Mouse (Mus musculus) hindbrain, postnatal 0 days (tissue): ENCODE results near the gene Gtf2i. TPM values are rescaled to one million over a fixed set of nuclear protein-coding genes. Genes with fewer than 3 reads are reported as not detected.
A peak's percentile ranks its signal among the peaks of the same experiment; 100 is the strongest.

Source experiments
- ATAC-seq: fragments of 200-750 bp; cut with Nextera tagmentation; 2 replicates; pipeline ENCODE4 v1.8.0; 2017; ENCODE audit warnings: mild to moderate bottlenecking, moderate TSS enrichment, moderate library complexity
- DNase-seq: peaks from one replicate; pipeline ENCODE4 v3.0.0-alpha.2; 2015; ENCODE audit warnings: low spot score
- H3K27ac ChIP-seq: fragments of 300-500 bp; sonication (generic); 2 replicates; pipeline ENCODE4 v1.5.1; 2014; ENCODE audit warnings: mild to moderate bottlenecking
- H3K27me3 ChIP-seq: fragments of 300-500 bp; sonication (generic); 2 replicates; pipeline ENCODE4 v1.6.1; 2014; ENCODE audit warnings: low read length, mixed read lengths; ENCODE audit not compliant: insufficient read depth
- H3K36me3 ChIP-seq: fragments of 300-500 bp; sonication (generic); 2 replicates; pipeline ENCODE4 v1.6.1; 2014; ENCODE audit warnings: low read length, mixed read lengths; ENCODE audit not compliant: insufficient read depth
- H3K4me1 ChIP-seq: fragments of 300-500 bp; sonication (generic); 2 replicates; pipeline ENCODE4 v1.6.1; 2014; ENCODE audit warnings: antibody characterized with exemption, low read length, mixed read lengths; ENCODE audit not compliant: insufficient read depth
- H3K4me2 ChIP-seq: fragments of 300-500 bp; sonication (generic); 2 replicates; pipeline ENCODE4 v1.6.1; 2014; ENCODE audit warnings: low read depth, mild to moderate bottlenecking, low read length, moderate library complexity, mixed read lengths
- H3K4me3 ChIP-seq: fragments of 300-500 bp; sonication (generic); 2 replicates; pipeline ENCODE4 v1.5.1; 2014; ENCODE audit warnings: low read length
- H3K9ac ChIP-seq: fragments of 300-500 bp; sonication (generic); replicated peaks from 2 replicates; pipeline ENCODE4 v1.6.1; 2014; ENCODE audit warnings: mild to moderate bottlenecking, low read length, moderate library complexity, mixed read lengths
- H3K9me3 ChIP-seq: fragments of 300-500 bp; sonication (generic); 2 replicates; pipeline ENCODE4 v1.6.1; 2016; ENCODE audit warnings: low read length, mixed read lengths
- CTCF ChIP-seq: IDR thresholded peaks from 2 replicates; pipeline ENCODE4 v1.5.1; 2016; ENCODE audit warnings: antibody characterized with exemption, control low read depth, low read depth
- WGBS: fragments of 180-500 bp; shearing (Covaris S2); extraction: QIAGEN DNeasy Blood & Tissue Kit; methylation state at CpG from one replicate; pipeline ENCODE4 v1.1.7; 2014; 5-methylcytosine and 5-hydroxymethylcytosine counted together
- polyA plus RNA-seq: library from polyadenylated mRNA; unstranded; fragments of >200 nt; fragmentation: Nextera tagmentation; extraction: Ambion mirVana; gene quantifications from 2 replicates; pipeline ENCODE4 v1.2.1, GENCODE M21; 2015
- total RNA-seq: library from RNA; depleted of rRNA; stranded (reverse); fragments of >200 nt; gene quantifications from 2 replicates; pipeline ENCODE4 v1.2.3, GENCODE M21; 2014

Gene Gtf2i
- total and polyA plus RNA-seq, 2 experiments from 2014 or later = 85.6 to 103 TPM

- Histone ChIP-seq H3K4me3 (no peak overlapping the region), H3K4me1 (no peaks in the 10 kb centered on the region), H3K9me3 (no peaks in the 10 kb centered on the region), H3K4me2 (no peak overlapping the region), H3K27ac (no peak overlapping the region), H3K27me3 (no peaks in the 10 kb centered on the region), H3K9ac (no peak overlapping the region), H3K36me3 (no peaks in the 10 kb centered on the region)
- DNase-seq (no peak), ATAC-seq (peak; percentile 31; the same call in 1 of the 2 replicates)
- WGBS = 78% methylated on average over 30 of the region's 30 CpGs
- TF ChIP-seq CTCF = no peak
Measured at GRCm38 (mm10) chr5:134225110-134225901, 89.3 kb downstream of the Gtf2i start.

- 5% methylated on average over 36 of the region's 36 CpGs for WGBS
- Histone ChIP-seq H3K27me3 (no peaks in the 10 kb centered on the region), H3K36me3 (peaks cover 2% of the 10 kb centered on the region; the same call in 1 of the 2 replicates), H3K4me2 (peak overlapping the region; percentile 56), H3K9ac (peak overlapping the region; percentile 50), H3K27ac (no peak overlapping the region), H3K4me3 (peak overlapping the region; percentile 27), H3K9me3 (no peaks in the 10 kb centered on the region), H3K4me1 (no peaks in the 10 kb centered on the region)
- ATAC-seq (no peak), DNase-seq (no peak)
- no peak for TF ChIP-seq CTCF
Measured at GRCm38 (mm10) chr5:134221708-134222150, 92.8 kb downstream of the Gtf2i start.

- DNase-seq (no peak), ATAC-seq (no peak)
- no peaks in the 10 kb centered on the region for H3K9me3 ChIP-seq
- H3K4me3 ChIP-seq = peak overlapping the region; percentile 27; the same call in 1 of the 2 replicates
- WGBS = 52% methylated on average over 4 of the region's 4 CpGs
- H3K36me3 ChIP-seq = peaks cover 5% of the 10 kb centered on the region; the same call in 1 of the 2 replicates
- no peaks in the 10 kb centered on the region for H3K27me3 ChIP-seq
- H3K4me2 ChIP-seq = peak overlapping the region; percentile 56
- H3K9ac ChIP-seq = peak overlapping the region; percentile 50; the same call in 1 of the 2 replicates
- TF ChIP-seq CTCF = no peak
- H3K4me1 ChIP-seq = no peaks in the 10 kb centered on the region
- no peak overlapping the region for H3K27ac ChIP-seq
Measured at GRCm38 (mm10) chr5:134221278-134221677, 93.3 kb downstream of the Gtf2i start.

- 92% methylated on average over 7 of the region's 7 CpGs for WGBS
- Histone ChIP-seq H3K9me3 (no peaks in the 10 kb centered on the region), H3K36me3 (peaks cover 5% of the 10 kb centered on the region; the same call in 1 of the 2 replicates), H3K4me1 (no peaks in the 10 kb centered on the region), H3K4me3 (no peak overlapping the region), H3K27ac (no peak overlapping the region), H3K4me2 (no peak overlapping the region), H3K27me3 (no peaks in the 10 kb centered on the region), H3K9ac (no peak overlapping the region)
- DNase-seq (no peak), ATAC-seq (no peak)
- TF ChIP-seq CTCF = no peak
Measured at GRCm38 (mm10) chr5:134217900-134218299, 96.7 kb downstream of the Gtf2i start.

GRCm38 (mm10) chr5:134214021-134214806 lies 100.3 kb downstream of the Gtf2i start:
- Histone ChIP-seq H3K27me3 (no peaks in the 10 kb centered on the region), H3K9ac (no peak overlapping the region), H3K4me3 (no peak overlapping the region), H3K27ac (no peak overlapping the region), H3K36me3 (peaks cover 5% of the 10 kb centered on the region; the same call in 1 of the 2 replicates), H3K4me1 (no peaks in the 10 kb centered on the region), H3K4me2 (no peak overlapping the region), H3K9me3 (no peaks in the 10 kb centered on the region)
- DNase-seq (peak; percentile 54), ATAC-seq (no peak)
- WGBS = 52% methylated on average over 12 of the region's 12 CpGs
- no peak for TF ChIP-seq CTCF

GRCm38 (mm10) chr5:134209931-134210554 lies 104.5 kb downstream of the Gtf2i start:
- no peak overlapping the region for H3K4me2 ChIP-seq
- no peaks in the 10 kb centered on the region for H3K9me3 ChIP-seq
- no peak for TF ChIP-seq CTCF
- H3K4me1 ChIP-seq = no peaks in the 10 kb centered on the region
- no peak for ATAC-seq
- no peak overlapping the region for H3K4me3 ChIP-seq
- H3K27ac ChIP-seq = no peak overlapping the region
- no peaks in the 10 kb centered on the region for H3K27me3 ChIP-seq
- peak; percentile 24 for DNase-seq
- no peaks in the 10 kb centered on the region for H3K36me3 ChIP-seq
- H3K9ac ChIP-seq = no peak overlapping the region
- WGBS = 56% methylated on average over 11 of the region's 11 CpGs
